Mouse (Mus musculus) embryo, embryonic 11 days (tissue): ENCODE measurements around the gene Lamtor1.
"Not testable (repeated sequence)": the region's sequence is repeated elsewhere in the genome, so short reads cannot be mapped to it uniquely, and the experiment has no call there.

Experiments
- DNase-seq: peaks from one replicate; pipeline ENCODE4 v3.0.0-alpha.2; 2015

Lamtor1 gene

GRCm38 (mm10) chr7:101900331-101901097 is 5.2 kb upstream of the Lamtor1 start:
- no peak for DNase-seq

DNA sequence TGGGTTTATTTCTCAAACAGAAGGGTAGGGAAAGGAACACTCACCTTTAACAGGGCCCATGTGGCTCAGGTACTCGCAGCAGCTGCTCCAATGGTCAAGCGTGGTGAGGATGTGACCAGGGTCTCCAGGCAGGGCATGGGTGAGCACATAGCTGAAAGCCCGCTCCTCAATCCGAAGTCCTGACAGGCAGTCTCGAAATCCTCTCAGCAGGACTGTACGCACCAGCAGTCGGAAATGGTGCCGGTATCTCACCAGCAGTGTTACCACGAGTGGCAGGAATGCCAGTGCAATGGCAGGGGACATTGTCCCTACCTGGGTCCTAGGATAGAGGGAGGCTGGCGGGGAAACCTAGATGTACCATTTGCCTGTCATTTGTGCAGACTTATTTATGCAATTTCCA is 3.7 kb upstream of the Lamtor1 start:
- DNase-seq = no peak

DNA sequence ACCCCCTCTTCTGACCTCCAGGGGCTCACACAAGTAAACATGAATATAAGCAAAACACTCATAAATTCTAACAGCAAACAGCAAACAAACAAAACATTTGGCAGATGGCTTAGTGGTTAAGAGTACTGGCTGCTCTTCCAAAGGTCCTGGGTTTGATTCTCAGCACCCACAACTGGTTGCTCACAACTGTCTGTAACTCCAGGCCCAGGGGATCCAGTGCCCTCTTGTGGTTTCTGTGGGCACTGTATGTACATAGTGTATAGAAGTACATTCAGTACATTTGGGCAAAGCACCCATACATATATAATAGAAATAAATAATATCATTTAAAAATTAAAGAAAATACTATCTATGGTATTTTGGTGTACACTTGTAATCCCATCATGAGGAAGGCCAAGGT is 2.9 kb upstream of the Lamtor1 start:
- DNase-seq = no peak

DNA sequence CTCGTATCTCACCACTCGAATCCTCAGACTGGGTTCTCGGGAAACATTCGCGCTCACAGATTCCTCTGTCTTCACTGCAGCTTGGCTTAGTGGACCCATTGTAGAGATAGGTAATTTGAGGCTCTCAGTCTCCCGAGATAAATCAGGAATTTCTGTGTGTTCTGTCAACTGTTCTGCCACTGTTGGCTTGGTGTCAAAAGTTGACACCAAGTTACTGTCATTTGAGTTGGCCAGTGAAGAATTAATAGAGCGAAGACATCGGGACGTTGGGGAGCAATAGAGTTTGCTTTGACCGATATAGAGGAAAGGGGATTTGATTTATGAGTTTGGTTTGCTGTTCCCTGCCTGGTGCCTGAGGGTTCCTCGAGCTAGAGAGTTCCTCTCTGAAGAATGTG is 580 bp downstream of the Lamtor1 start, which contains the start of gene Tomt:
Gene Tomt (minus strand): TSS at position 73 of the 395 bp plus-strand sequence.
- DNase-seq = no peak

GRCm38 (mm10) chr7:101906696-101907095 is 992 bp downstream of the Lamtor1 start:
- no peak for DNase-seq

DNA sequence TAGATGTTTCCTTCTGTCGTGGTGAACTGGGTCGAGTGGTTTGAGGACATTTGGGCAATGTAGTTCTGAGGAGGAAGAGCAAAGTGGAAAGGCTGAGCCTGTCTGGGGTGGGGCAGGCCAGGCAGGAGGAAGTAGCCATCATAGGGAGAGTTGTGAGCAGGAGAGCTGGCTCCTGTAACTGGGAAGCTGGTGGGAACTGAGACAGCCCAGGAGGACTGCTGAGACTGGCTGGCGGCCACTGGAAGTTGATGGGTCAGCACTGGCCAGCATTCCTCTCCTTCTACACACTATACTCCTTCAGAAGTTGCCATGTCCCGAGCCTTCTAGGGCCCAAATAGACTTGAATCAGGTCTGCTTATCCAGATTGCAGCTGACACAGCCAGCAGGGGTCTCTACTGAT is 2.7 kb downstream of the Lamtor1 start:
- DNase-seq = no peak

- no peak for DNase-seq
Measured at GRCm38 (mm10) chr7:101910138-101910537, 4.4 kb downstream of the Lamtor1 start.

DNA sequence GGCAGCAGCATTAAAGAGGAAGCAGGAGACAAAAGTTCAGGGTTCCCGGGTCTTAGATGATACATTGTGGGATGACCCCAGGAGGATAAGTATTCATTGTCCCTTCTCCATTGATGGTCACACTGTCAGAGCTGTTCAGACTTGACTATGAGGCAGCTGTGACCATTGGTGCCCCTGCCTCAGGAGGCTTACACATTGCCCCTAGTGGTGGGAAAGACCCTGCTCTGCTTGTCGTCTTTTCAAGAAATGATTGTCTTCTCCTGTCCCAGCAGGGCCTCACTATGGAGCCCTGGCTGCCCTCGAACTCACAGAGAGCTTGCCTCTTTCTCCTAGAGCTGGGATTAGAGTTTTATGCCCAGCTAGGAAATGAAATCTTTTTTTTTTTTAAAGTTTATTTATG is 6.3 kb downstream of the Lamtor1 start:
- peak; percentile 21 for DNase-seq

- peak; percentile 78 for DNase-seq
Measured at GRCm38 (mm10) chr7:101918071-101918470, 12.4 kb downstream of the Lamtor1 start.

GRCm38 (mm10) chr7:101925892-101926291 is 20.2 kb downstream of the Lamtor1 start:
- DNase-seq = not testable (repeated sequence)

GRCm38 (mm10) chr7:101928093-101928492 is 22.4 kb downstream of the Lamtor1 start:
- no peak for DNase-seq

DNA sequence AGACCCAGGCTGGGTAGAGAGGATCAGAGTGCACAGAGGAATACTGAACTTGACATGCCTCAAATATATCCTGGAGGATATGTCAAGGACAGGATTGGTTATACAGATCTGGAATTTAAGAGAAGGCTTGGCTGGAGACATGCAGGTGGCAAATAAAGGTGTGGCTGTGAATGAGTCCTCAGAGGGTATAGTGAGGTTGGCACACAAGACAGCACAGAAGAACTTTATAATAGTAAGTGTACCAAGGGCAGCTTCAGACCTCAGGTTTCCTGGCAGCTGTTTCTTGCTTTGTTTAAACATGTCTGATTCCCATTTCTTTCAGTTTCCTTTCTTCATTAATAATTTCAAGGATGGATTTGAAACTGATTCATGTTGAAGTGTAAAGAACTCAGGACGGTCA is 26.8 kb downstream of the Lamtor1 start:
- DNase-seq = no peak

DNA sequence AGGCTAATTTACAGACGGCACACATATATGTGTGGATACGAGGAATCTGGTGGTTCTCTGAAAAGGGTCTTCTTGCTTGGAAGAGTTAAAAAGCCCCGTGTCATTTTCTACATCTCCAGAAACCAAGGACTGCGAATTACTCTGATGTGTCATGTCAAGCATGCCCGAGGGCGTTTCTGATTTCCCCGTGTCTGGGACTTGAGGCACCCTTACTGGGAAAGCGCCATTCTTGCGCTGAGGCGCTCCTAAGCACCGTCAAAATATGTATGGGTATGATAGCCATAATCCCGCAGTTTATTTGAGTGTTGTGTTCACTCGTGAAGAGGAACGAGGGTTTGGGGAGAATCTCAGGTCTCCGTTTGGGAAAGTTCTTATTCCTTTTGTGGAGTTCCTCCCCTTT is 27.6 kb downstream of the Lamtor1 start:
- DNase-seq = peak; percentile 54

DNA sequence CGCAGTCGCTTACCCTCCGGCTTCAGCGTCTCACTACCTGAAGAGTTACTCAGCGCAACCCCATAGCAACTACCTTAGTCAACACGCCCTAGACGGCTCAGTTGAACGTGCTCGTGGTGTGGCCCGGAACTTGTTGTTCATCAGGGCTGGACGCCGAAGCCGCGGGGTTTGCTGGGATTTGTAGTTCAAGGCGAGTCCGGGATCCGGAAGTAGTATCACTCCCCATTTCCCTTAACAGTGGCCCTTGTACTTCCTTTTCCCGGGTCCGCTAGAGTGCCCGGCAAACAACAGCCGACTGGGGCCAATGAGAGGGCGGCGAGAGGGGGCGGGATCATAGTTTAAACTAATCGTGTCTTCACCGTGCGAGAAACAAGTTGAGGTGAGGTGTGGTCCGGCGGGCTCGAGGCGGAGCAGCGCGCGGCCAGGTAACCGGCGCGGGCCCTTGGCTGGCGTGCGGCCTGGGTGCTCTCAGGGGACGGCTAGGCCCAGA is 28.1 kb downstream of the Lamtor1 start, which contains the start of the genes Lrrc51 and Numa1:
Gene Lrrc51 (minus strand): TSS at position 145 of the 490 bp plus-strand sequence.
Gene Numa1 (plus strand): TSS at position 361 of the 490 bp plus-strand sequence.
- peak; percentile 97 for DNase-seq

GRCm38 (mm10) chr7:101935957-101936356 is 30.3 kb downstream of the Lamtor1 start:
- no peak for DNase-seq

GRCm38 (mm10) chr7:101936996-101937395 is 31.3 kb downstream of the Lamtor1 start:
- DNase-seq = no peak

DNA sequence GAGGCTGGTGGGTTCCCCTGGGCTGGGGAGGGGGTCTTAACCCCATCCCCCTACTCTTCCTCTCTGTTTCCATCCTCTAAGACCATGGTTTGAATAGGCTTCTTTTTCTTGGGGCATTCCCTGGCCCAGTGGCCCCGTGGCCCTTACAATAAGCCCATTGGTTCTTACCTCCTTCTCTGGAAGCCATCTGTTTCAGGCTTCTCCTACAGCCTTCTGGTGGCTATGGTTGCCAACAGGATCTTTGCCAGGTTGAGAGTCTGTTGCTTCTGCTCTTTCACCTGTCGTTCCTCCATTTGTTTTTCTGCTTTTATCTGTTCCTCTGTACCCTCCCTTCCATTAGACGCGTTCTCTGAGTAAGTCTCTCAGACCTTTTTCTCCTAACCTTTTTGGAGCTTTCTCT is 31.9 kb downstream of the Lamtor1 start:
- DNase-seq = no peak

GRCm38 (mm10) chr7:101938348-101938747 is 32.6 kb downstream of the Lamtor1 start:
- DNase-seq = no peak

- DNase-seq = no peak
Measured at GRCm38 (mm10) chr7:101939758-101940157, 34.1 kb downstream of the Lamtor1 start.

DNA sequence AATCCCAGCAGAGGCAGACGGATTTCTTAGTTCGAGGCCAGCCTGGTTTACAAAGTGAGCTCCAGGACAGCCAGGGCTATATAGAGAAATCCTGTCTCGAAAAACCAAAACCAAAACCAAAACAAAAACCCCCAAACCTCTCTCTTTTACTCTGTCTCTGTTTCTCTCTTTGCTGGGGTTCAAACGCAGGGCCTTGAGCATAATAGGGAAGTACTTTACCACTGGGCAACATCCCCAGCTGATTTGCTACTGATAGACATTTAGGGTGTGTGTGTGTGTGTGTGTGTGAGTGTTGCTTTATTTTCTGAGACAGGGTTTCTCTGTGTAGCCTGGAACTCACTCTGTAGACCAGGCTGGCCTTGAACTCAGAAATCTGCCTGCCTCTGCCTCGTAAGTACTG is 43.3 kb downstream of the Lamtor1 start:
- DNase-seq = not testable (repeated sequence)

DNA sequence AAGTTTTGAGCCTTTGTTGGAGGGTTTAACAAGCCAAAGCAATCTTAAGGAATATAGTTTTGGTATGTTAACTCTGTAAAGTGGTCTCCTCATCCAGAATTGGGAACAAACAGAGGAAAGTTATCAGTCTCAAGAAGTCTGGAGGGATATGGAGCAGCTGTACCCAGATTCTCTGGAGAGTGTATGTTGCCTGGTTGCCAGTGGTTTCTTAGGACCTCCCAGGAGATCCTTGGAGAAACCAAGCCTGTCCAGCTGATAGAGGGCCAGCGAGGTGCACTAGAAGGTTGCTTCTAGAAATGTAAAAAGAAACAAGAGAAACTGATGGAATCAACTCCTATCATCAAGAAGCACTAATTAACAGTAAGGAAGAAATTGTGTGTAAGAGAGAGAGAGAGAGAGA is 45.9 kb downstream of the Lamtor1 start:
- DNase-seq = no peak

DNA sequence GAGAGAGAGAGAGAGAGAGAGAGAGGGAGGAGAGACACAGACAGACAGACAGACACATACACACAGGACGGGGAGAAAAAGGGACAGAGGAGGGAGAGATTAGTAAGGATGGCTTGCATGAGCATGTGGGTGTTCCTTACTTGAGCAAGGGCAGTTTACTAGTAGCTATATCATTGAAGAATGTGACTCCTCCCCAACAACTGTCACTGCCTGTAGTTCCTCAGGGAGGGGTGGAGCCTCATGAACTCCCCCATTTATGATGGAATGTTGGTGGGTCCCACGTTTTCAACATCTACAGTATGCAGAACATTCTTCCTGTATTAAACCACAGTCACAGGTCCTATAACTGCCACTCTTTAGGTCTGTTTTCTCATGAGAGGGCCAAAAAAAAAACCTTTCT is 46.4 kb downstream of the Lamtor1 start:
- no peak for DNase-seq

DNA sequence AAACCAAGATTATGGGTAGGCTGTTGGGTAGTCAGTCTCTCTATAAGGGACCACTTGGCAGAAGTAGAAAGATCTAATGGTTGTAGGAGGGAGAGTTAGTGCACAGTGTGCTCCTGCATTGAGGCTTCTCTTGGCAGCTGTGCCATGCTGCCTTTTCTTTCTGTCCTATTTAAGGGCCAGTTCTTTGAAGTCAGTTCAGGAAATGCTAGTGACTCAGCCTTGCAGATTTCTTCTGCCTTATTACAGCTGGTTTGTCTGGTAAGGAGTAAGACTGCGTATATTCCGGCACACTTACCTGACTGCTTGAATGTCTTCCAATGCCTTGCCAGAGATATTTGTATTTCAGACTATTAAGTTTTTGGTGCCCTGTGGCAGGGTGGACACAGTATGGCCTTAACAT is 48.5 kb downstream of the Lamtor1 start:
- no peak for DNase-seq

GRCm38 (mm10) chr7:101955276-101955675 is 49.6 kb downstream of the Lamtor1 start:
- no peak for DNase-seq

DNA sequence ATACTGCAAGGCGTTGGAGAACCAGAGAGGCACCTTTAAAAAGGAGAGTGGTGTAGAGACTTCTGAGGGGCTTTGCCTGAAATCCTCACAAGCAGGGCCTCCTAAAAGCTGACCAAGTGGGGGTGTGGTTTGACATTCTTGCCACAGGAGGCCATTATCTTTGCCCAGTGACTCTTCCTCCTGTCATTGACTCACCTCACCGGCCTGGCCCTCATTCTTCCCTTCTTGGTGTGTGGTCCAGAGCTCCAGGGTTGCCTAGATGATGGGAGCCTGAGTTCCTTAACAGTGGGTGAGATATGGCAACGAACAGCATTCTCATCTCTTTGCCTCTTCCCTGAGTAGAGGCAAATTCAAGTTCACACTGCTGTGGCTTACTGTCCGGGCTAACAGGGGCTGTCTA is 50.2 kb downstream of the Lamtor1 start:
- no peak for DNase-seq
